Mouse (Mus musculus) megakaryocyte, embryonic 14.5 days (primary cell): ENCODE data around the gene Pgls.

ENCODE experiments used
- FLI1 ChIP-seq: IDR thresholded peaks from 2 replicates; pipeline ENCODE4 v1.6.1; 2012; ENCODE audit warnings: low read length, inconsistent platforms, mixed read lengths
- GATA1 ChIP-seq: IDR thresholded peaks from 3 replicates; pipeline ENCODE4 v1.6.1; 2012; ENCODE audit warnings: mixed read lengths, low read length, inconsistent platforms, borderline replicate concordance

- TF ChIP-seq GATA1, result no peak
- no peak for TF ChIP-seq FLI1
These were observed 28.0 kb upstream of the Pgls start for GRCm38 (mm10) chr8:71563992-71564391.
